Mouse (Mus musculus) embryonic facial prominence, embryonic 14.5 days (tissue): ENCODE measurements around the gene Cyp2a5. TPM values are rescaled to one million over a fixed set of nuclear protein-coding genes. Genes with fewer than 3 reads are reported as not detected.
"Not testable (repeated sequence)": the region's sequence is repeated elsewhere in the genome, so short reads cannot be mapped to it uniquely, and the experiment has no call there.

ENCODE experiments used
- ATAC-seq: fragments of 200-750 bp; cut with Nextera tagmentation; 2 replicates; pipeline ENCODE4 v1.8.0; 2017; ENCODE audit warnings: low read depth, moderate number of reproducible peaks, moderate TSS enrichment
- DNase-seq: peaks from one replicate; pipeline ENCODE4 v3.0.0-alpha.2; 2015; ENCODE audit warnings: low spot score
- H3K27ac ChIP-seq: fragments of 300-500 bp; sonication (generic); replicated peaks from 2 replicates; pipeline ENCODE4 v1.5.1; 2014; ENCODE audit warnings: low read depth, mild to moderate bottlenecking, low read length, moderate library complexity
- H3K27me3 ChIP-seq: fragments of 300-500 bp; sonication (generic); replicated peaks from 2 replicates; pipeline ENCODE4 v1.6.1; 2014; ENCODE audit warnings: low read length; ENCODE audit not compliant: control insufficient read depth, insufficient read depth
- H3K36me3 ChIP-seq: fragments of 300-500 bp; sonication (generic); 2 replicates; pipeline ENCODE4 v1.6.1; 2014; ENCODE audit warnings: low read length, mixed read lengths; ENCODE audit not compliant: control insufficient read depth, insufficient read depth
- H3K4me1 ChIP-seq: fragments of 300-500 bp; sonication (generic); 2 replicates; pipeline ENCODE4 v1.6.1; 2014; ENCODE audit warnings: antibody characterized with exemption, low read length; ENCODE audit not compliant: control insufficient read depth, insufficient read depth
- H3K4me2 ChIP-seq: fragments of 300-500 bp; sonication (generic); 2 replicates; pipeline ENCODE4 v1.6.1; 2014; ENCODE audit warnings: low read depth, mild to moderate bottlenecking, low read length, moderate library complexity, mixed read lengths
- H3K4me3 ChIP-seq: fragments of 300-500 bp; sonication (generic); 2 replicates; pipeline ENCODE4 v1.5.1; 2014; ENCODE audit warnings: low read depth, mild to moderate bottlenecking, low read length
- H3K9ac ChIP-seq: fragments of 300-500 bp; sonication (generic); 2 replicates; pipeline ENCODE4 v1.6.1; 2014; ENCODE audit warnings: low read depth, mild to moderate bottlenecking, low read length, moderate library complexity, mixed read lengths
- H3K9me3 ChIP-seq: fragments of 300-500 bp; sonication (generic); 2 replicates; pipeline ENCODE4 v1.6.1; 2016; ENCODE audit warnings: low read length; ENCODE audit not compliant: control insufficient read depth
- WGBS: fragments of 180-500 bp; shearing (Covaris S2); extraction: QIAGEN DNeasy Blood & Tissue Kit; methylation state at CpG from one replicate; pipeline ENCODE4 v1.1.7; 2014; 5-methylcytosine and 5-hydroxymethylcytosine counted together
- polyA plus RNA-seq: library from polyadenylated mRNA; unstranded; fragments of >200 nt; fragmentation: Nextera tagmentation; extraction: Ambion mirVana; gene quantifications from 2 replicates; pipeline ENCODE4 v1.2.1, GENCODE M21; 2014

Cyp2a5 gene
- polyA plus RNA-seq, result 1.1 and 3.5 TPM in 2 replicates

DNA sequence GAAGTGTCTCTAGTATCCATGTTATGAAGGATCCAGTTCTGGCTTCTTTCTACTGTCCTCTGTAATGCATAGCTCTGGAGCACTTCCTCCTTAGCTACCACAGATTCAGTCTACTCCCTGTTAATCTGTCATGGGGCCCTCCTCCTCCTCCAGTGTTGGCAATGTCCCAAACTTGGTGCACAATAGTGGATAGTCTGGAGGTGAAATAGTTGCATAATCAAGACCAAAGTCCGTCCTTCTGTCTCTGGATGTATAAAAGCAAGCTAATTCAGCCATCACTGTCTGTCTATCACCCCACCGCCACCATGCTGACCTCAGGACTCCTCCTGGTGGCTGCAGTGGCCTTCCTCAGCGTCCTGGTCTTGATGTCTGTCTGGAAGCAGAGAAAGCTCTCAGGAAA lies at the start of gene Cyp2a5:
Gene Cyp2a5, plus strand, starts transcription at position 247 of the 400 bp plus-strand sequence.
- H3K27ac ChIP-seq, H3K4me1 ChIP-seq, H3K9me3 ChIP-seq, H3K27me3 ChIP-seq, DNase-seq, H3K9ac ChIP-seq, H3K4me3 ChIP-seq, ATAC-seq, H3K36me3 ChIP-seq, H3K4me2 ChIP-seq: not testable (repeated sequence)
- WGBS, result 77% methylated on average over 3 of the region's 3 CpGs

DNA sequence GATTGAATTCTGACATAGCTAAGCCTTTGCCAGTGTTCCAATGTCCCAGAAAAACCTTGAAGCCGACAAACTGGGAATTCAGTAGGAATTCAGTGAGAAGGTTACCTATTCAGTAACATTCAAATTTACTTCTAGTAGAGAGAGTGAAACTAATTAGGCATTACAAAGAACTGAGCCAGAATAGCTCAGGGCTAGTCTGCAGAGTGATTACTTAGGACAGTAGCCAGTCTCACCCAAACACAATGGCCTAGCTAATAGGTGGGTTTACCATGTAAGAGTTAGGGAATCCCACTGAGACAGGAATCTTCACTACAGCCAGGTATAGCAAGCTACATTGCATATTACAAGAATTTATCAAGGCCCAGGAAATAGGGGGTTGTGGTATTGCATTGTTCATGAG lies 49.1 kb upstream of the Cyp2a5 start:
- not testable (repeated sequence) for H3K9me3 ChIP-seq, H3K4me3 ChIP-seq, H3K4me2 ChIP-seq, ATAC-seq, H3K36me3 ChIP-seq, DNase-seq, H3K9ac ChIP-seq, H3K27ac ChIP-seq, H3K27me3 ChIP-seq, H3K4me1 ChIP-seq
- WGBS, result 35% methylated on average over 1 of the region's 1 CpGs

DNA sequence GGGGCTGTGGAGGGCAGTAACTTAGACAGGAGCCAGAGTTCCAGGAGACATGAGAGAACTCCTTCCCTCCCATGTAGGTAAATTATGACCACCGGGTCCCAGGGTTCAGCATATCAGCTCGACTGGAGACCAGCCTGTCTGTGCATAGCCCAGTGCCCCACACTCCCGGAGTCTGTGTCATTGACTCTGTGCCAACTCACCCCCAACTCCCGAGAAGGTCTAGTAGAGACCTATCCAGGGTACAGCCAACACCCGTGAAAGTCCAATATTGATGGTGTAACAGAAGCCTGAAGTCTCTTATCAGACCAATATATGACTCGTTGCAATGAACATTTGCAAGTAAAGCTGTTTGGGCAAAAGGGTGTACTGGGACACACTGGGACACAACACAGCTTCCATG lies 45.1 kb upstream of the Cyp2a5 start:
- H3K9me3 ChIP-seq, result no peaks in the 10 kb centered on the region
- ATAC-seq, result no peak
- H3K9ac ChIP-seq, result no peak overlapping the region
- no peak for DNase-seq
- H3K36me3 ChIP-seq, result no peaks in the 10 kb centered on the region
- H3K4me1 ChIP-seq, result no peaks in the 10 kb centered on the region
- H3K27me3 ChIP-seq, result no peaks in the 10 kb centered on the region
- 81% methylated on average over 6 of the region's 6 CpGs for WGBS
- H3K4me3 ChIP-seq, result no peak overlapping the region
- H3K4me2 ChIP-seq, result no peak overlapping the region
- no peak overlapping the region for H3K27ac ChIP-seq

DNA sequence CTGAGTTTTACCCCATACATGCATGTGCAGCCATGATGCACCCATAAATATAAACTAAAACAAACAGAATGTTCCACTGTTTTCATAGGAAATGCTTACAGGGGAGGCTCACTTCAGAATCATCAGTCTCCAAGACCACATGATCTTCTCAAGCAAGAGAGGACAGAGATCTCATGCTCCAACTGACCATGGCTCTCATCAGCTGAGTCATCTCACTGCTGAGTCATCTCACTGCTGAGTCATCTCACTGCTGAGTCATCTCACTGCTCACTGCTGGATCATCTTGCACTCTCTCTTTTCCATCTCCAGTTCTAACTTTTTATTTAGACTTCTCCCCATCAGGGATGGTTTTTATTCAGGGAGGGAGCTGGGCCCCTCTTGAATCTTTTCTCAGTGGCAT lies 35.0 kb upstream of the Cyp2a5 start:
- no peaks in the 10 kb centered on the region for H3K9me3 ChIP-seq
- H3K27me3 ChIP-seq, result no peaks in the 10 kb centered on the region
- no peak overlapping the region for H3K4me3 ChIP-seq
- no peak overlapping the region for H3K4me2 ChIP-seq
- H3K27ac ChIP-seq, result no peak overlapping the region
- no peaks in the 10 kb centered on the region for H3K4me1 ChIP-seq
- ATAC-seq (no peak), DNase-seq (no peak)
- no peak overlapping the region for H3K9ac ChIP-seq
- H3K36me3 ChIP-seq, result no peaks in the 10 kb centered on the region

DNA sequence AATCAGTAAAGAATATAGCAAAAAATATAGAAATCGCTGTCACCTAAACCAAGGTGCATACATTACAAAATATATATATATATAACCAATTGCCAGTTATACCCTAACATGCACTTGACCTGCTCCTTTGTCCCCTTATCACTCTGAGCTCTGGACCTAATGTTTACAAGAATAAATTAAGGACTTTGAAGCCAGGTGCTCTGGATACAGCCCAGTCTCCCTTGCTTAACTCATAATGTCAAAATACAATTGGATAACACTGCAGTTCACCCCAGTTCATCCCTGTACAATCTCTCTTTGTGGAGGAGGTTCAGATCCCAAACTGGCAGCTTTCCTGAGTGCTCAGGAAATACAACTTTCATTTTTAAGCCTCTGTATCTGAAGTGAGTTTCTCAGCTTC lies 34.1 kb upstream of the Cyp2a5 start:
- no peaks in the 10 kb centered on the region for H3K9me3 ChIP-seq
- ATAC-seq, result no peak
- WGBS, result 89% methylated on average over 1 of the region's 1 CpGs

DNA sequence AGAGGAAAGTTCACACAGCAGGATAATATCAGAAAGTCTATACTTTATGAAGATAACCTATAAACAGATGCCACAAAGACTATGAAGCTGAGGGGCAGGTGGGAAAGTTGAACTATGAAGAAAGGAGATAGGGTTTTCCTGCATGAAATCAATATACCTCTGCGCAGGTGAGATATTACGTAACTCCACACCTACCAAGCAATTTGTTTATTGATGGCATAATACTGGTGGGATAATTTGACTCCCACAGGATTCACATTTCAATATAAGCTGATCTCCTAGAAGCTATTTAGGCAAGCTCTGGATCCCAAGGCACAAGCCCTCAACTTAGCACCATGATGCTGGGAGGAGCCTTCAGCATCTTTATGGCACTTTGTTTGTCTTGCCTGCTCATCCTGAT lies 26.5 kb upstream of the Cyp2a5 start, which contains the start of gene Cyp2g1:
Gene Cyp2g1, plus strand, starts transcription at position 301 of the 400 bp plus-strand sequence.
- ATAC-seq (no peak), DNase-seq (no peak)
- WGBS, result 90% methylated on average over 2 of the region's 2 CpGs
- Histone ChIP-seq H3K4me3 (no peak within 1 kb of the TSS), H3K9me3 (no peaks in the 10 kb centered on the region), H3K27ac (no peak within 1 kb of the TSS), H3K27me3 (no peaks in the 10 kb centered on the region), H3K36me3 (no peaks in the 10 kb centered on the region), H3K9ac (no peak within 1 kb of the TSS), H3K4me1 (no peaks in the 10 kb centered on the region), H3K4me2 (no peak within 1 kb of the TSS)

More for the DNA sequence above, 34.1 kb upstream of the Cyp2a5 start:
- Histone ChIP-seq H3K4me1 (no peaks in the 10 kb centered on the region), H3K4me3 (no peak overlapping the region), H3K27me3 (no peaks in the 10 kb centered on the region), H3K27ac (no peak overlapping the region), H3K36me3 (no peaks in the 10 kb centered on the region), H3K9ac (no peak overlapping the region), H3K4me2 (no peak overlapping the region)
- DNase-seq, result no peak

DNA sequence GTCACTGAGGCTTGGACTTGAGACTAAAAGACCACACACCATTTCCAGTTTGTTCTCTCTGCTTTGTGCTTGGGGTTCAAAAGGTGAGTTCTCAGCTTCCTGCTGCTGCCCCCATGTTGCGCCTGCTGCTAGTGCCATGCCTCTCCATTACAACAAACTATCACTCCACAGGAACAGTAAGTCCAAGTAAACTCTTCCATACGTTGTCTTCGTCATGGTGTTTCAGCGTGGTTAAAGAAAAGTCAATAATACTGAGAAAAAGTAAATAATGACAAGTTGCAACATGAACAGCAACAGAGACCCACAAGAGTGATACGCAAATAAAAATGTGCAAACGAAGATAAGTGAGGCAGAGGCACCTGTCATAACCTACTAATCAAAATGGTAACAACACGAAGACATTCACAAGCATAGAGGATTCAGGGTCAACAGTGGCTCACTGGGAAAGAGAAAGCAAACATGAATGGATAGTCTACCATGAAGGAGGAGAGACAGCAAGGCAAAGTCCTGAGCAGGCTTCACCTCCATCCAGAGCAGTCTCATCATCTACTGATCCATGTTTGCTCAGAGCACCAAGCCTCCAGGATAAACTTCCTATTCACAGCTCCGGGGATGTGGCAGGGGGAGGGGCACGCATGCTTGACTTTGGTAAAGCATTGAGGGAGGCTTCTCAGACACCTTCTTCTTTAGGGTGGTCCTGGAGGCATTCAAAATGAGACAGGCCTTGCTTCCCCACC lies 3.4 kb upstream of the Cyp2a5 start:
- H3K36me3 ChIP-seq, H3K27me3 ChIP-seq, H3K27ac ChIP-seq, H3K9me3 ChIP-seq, H3K4me3 ChIP-seq, H3K4me2 ChIP-seq, ATAC-seq, H3K4me1 ChIP-seq, H3K9ac ChIP-seq, DNase-seq: not testable (repeated sequence)
- WGBS, result 80% methylated on average over 8 of the region's 9 CpGs

DNA sequence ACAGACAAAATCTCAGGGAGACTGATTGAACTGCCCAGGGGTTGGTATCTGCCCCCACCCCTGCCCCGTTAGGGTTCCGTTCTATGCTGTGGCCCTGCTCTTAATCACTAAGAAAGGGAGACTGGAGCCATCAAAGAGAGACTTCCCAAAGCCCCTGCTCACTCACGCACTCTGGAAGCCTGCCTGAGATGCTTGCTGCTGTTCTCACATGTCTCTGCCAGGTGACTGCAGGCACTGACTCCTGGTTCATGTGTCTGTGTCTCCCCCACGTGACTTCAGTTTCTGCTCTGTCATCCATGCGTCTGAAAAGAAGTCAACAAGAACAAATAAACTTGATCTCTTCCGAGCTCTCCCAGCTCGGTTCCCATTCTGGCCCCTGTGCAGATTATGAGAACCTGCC lies 2.4 kb upstream of the Cyp2a5 start:
- 60% methylated on average over 6 of the region's 7 CpGs for WGBS
- H3K4me2 ChIP-seq, H3K27me3 ChIP-seq, H3K4me1 ChIP-seq, H3K9ac ChIP-seq, H3K36me3 ChIP-seq, DNase-seq, H3K9me3 ChIP-seq, H3K4me3 ChIP-seq, H3K27ac ChIP-seq: not testable (repeated sequence)
- ATAC-seq, result peak; percentile 32; the same call in 1 of the 2 replicates

DNA sequence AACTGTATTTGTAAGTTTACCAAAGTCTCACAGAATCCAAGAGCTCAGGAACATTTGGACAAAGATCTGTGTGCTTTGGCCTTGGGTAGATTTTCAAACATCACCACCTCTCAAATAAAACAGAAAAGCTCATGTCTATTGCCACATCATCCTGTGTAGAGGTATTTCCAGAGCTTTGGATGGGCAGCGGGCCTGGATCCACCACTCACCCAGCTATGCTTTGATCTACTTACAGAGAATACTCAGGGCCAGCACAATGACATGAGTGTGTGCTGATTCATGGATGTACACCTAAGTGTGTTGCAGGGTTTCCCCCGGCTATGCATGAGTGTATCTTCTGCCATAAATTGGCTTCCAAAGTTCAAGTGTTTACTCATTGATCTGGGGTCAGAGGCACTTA lies 8.3 kb downstream of the Cyp2a5 start:
- DNase-seq, H3K4me1 ChIP-seq, H3K27me3 ChIP-seq, H3K4me3 ChIP-seq, H3K27ac ChIP-seq, H3K36me3 ChIP-seq, H3K9ac ChIP-seq, ATAC-seq, H3K9me3 ChIP-seq, H3K4me2 ChIP-seq: not testable (repeated sequence)
- WGBS, result 93% methylated on average over 2 of the region's 2 CpGs
